Mouse (Mus musculus): ENCODE data around the gene Kng1. TPM values are rescaled to one million over a fixed set of nuclear protein-coding genes. Genes with fewer than 3 reads are reported as not detected.
"Not testable (repeated sequence)": the region's sequence is repeated elsewhere in the genome, so short reads cannot be mapped to it uniquely, and the experiment has no call there.

Gene Kng1
- not detected for total RNA-seq (2021)

GRCm38 (mm10) chr16:23057668-23058447 lies at the start of gene Kng1:
Gene Kng1, plus strand, starts transcription at chr16:23057865.
- intact Hi-C loops (cut with DNase I); DNase-seq: not testable (repeated sequence)

- DNase-seq; intact Hi-C loops (cut with DNase I): not testable (repeated sequence)
Observed at GRCm38 (mm10) chr16:23013786-23014185, 43.9 kb upstream of the Kng1 start.

GRCm38 (mm10) chr16:23014645-23015044 lies 43.0 kb upstream of the Kng1 start:
- intact Hi-C loops (cut with DNase I); DNase-seq: not testable (repeated sequence)

GRCm38 (mm10) chr16:23020571-23020970 lies 37.1 kb upstream of the Kng1 start:
- intact Hi-C loops (cut with DNase I); DNase-seq: not testable (repeated sequence)

GRCm38 (mm10) chr16:23025111-23025510 lies 32.6 kb upstream of the Kng1 start:
- intact Hi-C loops (cut with DNase I) = no loop called here
- no peak for DNase-seq

GRCm38 (mm10) chr16:23026582-23026981 lies 31.1 kb upstream of the Kng1 start:
- DNase-seq = no peak
- intact Hi-C loops (cut with DNase I) = no loop called here

- intact Hi-C loops (cut with DNase I); DNase-seq: not testable (repeated sequence)
Observed at GRCm38 (mm10) chr16:23027341-23027740, 30.3 kb upstream of the Kng1 start.

- intact Hi-C loops (cut with DNase I); DNase-seq: not testable (repeated sequence)
Observed at GRCm38 (mm10) chr16:23028966-23029600, 28.6 kb upstream of the Kng1 start, which contains the start of gene Kng2. Gene Kng2, minus strand, starts transcription at chr16:23029482.

GRCm38 (mm10) chr16:23030673-23031435 lies 26.8 kb upstream of the Kng1 start:
- intact Hi-C loops (cut with DNase I) = no loop called here
- DNase-seq = no peak

GRCm38 (mm10) chr16:23033673-23034072 lies 24.0 kb upstream of the Kng1 start:
- intact Hi-C loops (cut with DNase I) = no loop called here
- no peak for DNase-seq

GRCm38 (mm10) chr16:23037744-23038143 lies 19.9 kb upstream of the Kng1 start:
- DNase-seq = no peak
- intact Hi-C loops (cut with DNase I) = no loop called here

GRCm38 (mm10) chr16:23039281-23039680 lies 18.4 kb upstream of the Kng1 start:
- intact Hi-C loops (cut with DNase I) = no loop called here
- no peak for DNase-seq

- DNase-seq = no peak
- intact Hi-C loops (cut with DNase I) = no loop called here
Observed at GRCm38 (mm10) chr16:23040876-23041275, 16.8 kb upstream of the Kng1 start.

- intact Hi-C loops (cut with DNase I) = loop anchor here (5.0 kb wide), 1 partner anchor 169 kb away; no protein-coding TSS in a partner anchor
- DNase-seq = no peak
Observed at GRCm38 (mm10) chr16:23046319-23046718, 11.3 kb upstream of the Kng1 start.

- DNase-seq; intact Hi-C loops (cut with DNase I): not testable (repeated sequence)
Observed at GRCm38 (mm10) chr16:23059630-23060029, 2.0 kb downstream of the Kng1 start.

- DNase-seq; intact Hi-C loops (cut with DNase I): not testable (repeated sequence)
Observed at GRCm38 (mm10) chr16:23060781-23061325, 3.2 kb downstream of the Kng1 start.

- DNase-seq; intact Hi-C loops (cut with DNase I): not testable (repeated sequence)
Observed at GRCm38 (mm10) chr16:23077516-23077915, 19.9 kb downstream of the Kng1 start.

GRCm38 (mm10) chr16:23087159-23087558 lies 29.5 kb downstream of the Kng1 start:
- DNase-seq; intact Hi-C loops (cut with DNase I): not testable (repeated sequence)

GRCm38 (mm10) chr16:23087712-23088111 lies 30.0 kb downstream of the Kng1 start:
- DNase-seq; intact Hi-C loops (cut with DNase I): not testable (repeated sequence)

- intact Hi-C loops (cut with DNase I); DNase-seq: not testable (repeated sequence)
Observed at GRCm38 (mm10) chr16:23088491-23088890, 30.8 kb downstream of the Kng1 start.

- not testable (repeated sequence) for DNase-seq
- intact Hi-C loops (cut with DNase I) = loop anchor here (5.0 kb wide), 1 partner anchor 46 kb away; no protein-coding TSS in a partner anchor
Observed at GRCm38 (mm10) chr16:23091345-23091744, 33.7 kb downstream of the Kng1 start.

All from left cerebral cortex, postnatal 4 days (tissue).